Mouse (Mus musculus) testis, adult 2 months (tissue): ENCODE measurements around the gene Lmcd1. TPM values are rescaled to one million over a fixed set of nuclear protein-coding genes. Genes with fewer than 3 reads are reported as not detected.
"Not testable (repeated sequence)": the region's sequence is repeated elsewhere in the genome, so short reads cannot be mapped to it uniquely, and the experiment has no call there.

Source experiments
- H3K27ac ChIP-seq: fragments of 200-500 bp; 2 replicates; pipeline ENCODE4 v1.5.1; 2012; ENCODE audit warnings: low read depth, low read length; ENCODE audit not compliant: control insufficient read depth, insufficient read depth
- H3K27me3 ChIP-seq: fragments of 200-500 bp; 2 replicates; pipeline ENCODE4 v1.6.1; 2012; ENCODE audit warnings: mild to moderate bottlenecking, low read length, moderate library complexity; ENCODE audit not compliant: control insufficient read depth, insufficient read depth
- H3K36me3 ChIP-seq: fragments of 200-500 bp; 2 replicates; pipeline ENCODE4 v1.6.1; 2012; ENCODE audit warnings: mild to moderate bottlenecking, low read length; ENCODE audit not compliant: control insufficient read depth, insufficient read depth
- H3K4me1 ChIP-seq: fragments of 200-500 bp; 2 replicates; pipeline ENCODE4 v1.6.1; 2012; ENCODE audit warnings: low read length; ENCODE audit not compliant: control insufficient read depth, insufficient read depth
- H3K4me3 ChIP-seq: fragments of 200-500 bp; 2 replicates; pipeline ENCODE4 v1.5.1; 2012; ENCODE audit warnings: low read depth, mild to moderate bottlenecking, low read length, moderate library complexity, mixed read lengths; ENCODE audit not compliant: control insufficient read depth
- CTCF ChIP-seq: fragments of 200-500 bp; IDR thresholded peaks from 2 replicates; pipeline ENCODE4 v1.5.1; 2012; ENCODE audit warnings: low read depth, mild to moderate bottlenecking, inconsistent platforms, low read length, moderate library complexity; ENCODE audit not compliant: control insufficient read depth, insufficient read depth, insufficient replicate concordance
- POLR2A ChIP-seq: fragments of 200-500 bp; IDR thresholded peaks from 2 replicates; pipeline ENCODE4 v1.6.1; 2012; ENCODE audit warnings: low read depth, mild to moderate bottlenecking, inconsistent platforms, low read length, moderate library complexity; ENCODE audit not compliant: control insufficient read depth
- polyA plus RNA-seq: library from polyadenylated mRNA; depleted of rRNA; stranded (reverse); fragments of >200 nt; gene quantifications from 2 replicates; pipeline ENCODE4 v1.2.3, GENCODE M21; 2012; rRNA removed

The Lmcd1 gene
- 1.2 and 1.4 TPM in 2 replicates for polyA plus RNA-seq

DNA sequence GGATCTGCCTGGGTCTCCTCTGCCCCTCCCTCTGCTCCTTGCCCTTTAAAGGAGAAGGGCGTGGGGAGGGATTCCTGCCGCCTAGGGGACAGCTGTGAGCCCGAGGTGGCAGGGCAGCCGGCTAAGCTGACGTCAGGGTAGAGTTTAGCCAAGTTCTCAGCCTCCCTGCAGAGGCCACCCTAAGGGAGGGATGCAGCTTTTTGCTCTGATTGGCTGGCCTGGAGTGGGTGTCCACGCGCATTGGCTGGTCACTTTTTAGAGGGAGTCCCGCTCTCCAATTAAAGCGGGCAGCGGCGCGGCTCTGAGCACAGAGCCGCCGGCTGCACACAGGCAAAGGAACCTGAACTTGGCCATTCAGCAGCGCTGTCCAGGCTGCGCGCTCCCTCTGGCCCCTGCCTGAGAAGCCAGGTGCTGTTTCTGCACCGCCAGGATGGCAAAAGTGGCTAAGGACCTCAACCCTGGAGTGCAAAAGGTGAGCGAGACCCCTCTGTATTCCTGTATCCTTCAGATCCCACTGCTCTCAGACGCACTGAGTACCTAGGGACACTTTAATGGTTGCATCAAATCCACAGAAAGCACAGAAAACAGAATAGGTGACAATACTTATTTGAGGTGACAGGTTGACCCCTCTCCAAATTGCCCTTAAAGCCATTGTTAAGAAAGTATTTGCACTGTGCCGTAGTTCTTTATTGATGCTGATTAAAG, at the start of gene Lmcd1:
Gene Lmcd1, plus strand, starts transcription at position 258 of the 705 bp plus-strand sequence.
- Histone ChIP-seq H3K4me3 (peak within 1 kb of the TSS; percentile 57; the same call in 1 of the 2 replicates), H3K27ac (no peak within 1 kb of the TSS), H3K36me3 (no peaks in the 10 kb centered on the region), H3K4me1 (peaks cover 7% of the 10 kb centered on the region), H3K27me3 (no peaks in the 10 kb centered on the region)
- TF ChIP-seq CTCF (no peak), POLR2A (no peak)

DNA sequence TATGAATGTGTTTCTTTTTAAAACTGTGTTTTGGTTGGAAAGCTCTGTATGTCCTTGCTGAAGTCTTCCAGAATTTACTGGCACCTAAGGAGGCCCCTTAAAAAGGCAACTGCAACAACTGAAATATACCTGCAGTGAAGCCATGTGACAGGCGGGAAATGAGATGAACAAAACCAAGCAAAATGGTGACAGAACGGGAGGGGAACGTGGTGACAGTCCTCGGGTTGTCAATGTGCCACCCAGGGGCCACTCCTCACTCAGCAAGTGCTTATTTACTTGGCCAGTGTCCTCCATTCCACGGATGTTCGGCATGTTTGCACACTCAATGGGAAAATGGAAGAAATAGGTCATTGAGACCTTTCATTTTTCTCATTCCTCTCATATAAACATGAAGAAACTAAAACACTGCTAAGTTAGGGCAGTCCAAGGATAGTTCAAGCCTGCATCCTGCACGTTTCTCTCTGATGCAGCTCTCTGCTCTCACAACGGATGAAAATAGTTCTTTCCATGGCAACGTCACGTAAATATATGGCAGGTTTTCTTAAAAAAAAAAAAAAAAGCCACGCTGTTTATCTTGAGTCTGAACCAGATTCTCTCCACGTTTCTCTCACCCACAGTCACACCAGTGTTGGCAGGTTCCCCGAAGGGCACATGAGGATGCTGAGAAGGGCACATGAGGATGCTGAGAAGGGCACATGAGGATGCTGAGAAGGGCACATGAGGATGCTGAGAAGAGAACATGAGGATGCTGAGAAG, 49.5 kb upstream of the Lmcd1 start:
- Histone ChIP-seq H3K4me3 (no peak overlapping the region), H3K27me3 (no peaks in the 10 kb centered on the region), H3K27ac (no peak overlapping the region), H3K4me1 (no peaks in the 10 kb centered on the region), H3K36me3 (no peaks in the 10 kb centered on the region)
- no peak for TF ChIP-seq POLR2A

DNA sequence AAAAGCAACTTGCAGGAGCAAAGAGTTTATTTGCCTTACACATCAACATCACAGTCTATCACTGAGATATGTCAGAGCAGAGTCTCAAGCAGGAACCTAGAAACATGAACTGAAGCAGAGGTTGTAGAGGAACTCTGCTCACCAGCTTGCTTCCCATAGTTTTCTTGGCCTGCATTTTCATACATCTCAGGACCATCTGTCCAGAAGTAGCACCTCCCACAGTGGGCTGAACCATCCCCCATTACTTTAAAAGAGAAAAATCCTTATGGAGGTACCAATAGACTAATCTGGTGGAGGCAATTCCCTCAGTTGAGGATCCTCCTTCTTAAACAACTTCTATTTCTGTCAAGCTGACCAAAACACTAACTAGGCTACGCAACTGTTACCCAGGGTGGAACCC, 36.8 kb upstream of the Lmcd1 start:
- no peak overlapping the region for H3K4me3 ChIP-seq
- no peaks in the 10 kb centered on the region for H3K4me1 ChIP-seq
- H3K27me3 ChIP-seq: no peaks in the 10 kb centered on the region
- no peak overlapping the region for H3K27ac ChIP-seq
- H3K36me3 ChIP-seq: no peaks in the 10 kb centered on the region
- no peak for TF ChIP-seq POLR2A
- no peak for TF ChIP-seq CTCF

DNA sequence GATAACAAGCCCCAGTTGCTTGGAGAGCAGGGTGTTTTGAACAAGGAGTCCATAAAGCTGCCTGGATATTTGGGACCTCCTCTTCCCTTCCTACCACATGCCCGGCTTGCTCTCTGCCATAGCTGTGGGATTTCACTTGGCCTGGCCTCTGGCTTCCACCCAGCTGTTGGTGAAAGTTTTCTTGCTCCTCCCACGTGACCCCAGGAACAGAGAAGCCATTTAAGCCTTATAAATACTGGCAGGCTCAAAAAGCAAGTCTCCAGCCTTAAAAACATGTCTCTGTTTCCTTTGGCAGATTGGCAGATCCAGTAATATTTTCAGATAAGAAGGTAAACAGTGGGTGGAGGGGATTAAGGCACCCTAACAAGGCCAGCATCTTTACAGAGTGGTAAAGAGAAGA, 31.3 kb upstream of the Lmcd1 start:
- H3K27me3 ChIP-seq: no peaks in the 10 kb centered on the region
- H3K27ac ChIP-seq: no peak overlapping the region
- no peak overlapping the region for H3K4me3 ChIP-seq
- no peak for TF ChIP-seq CTCF
- no peak for TF ChIP-seq POLR2A
- H3K4me1 ChIP-seq: no peaks in the 10 kb centered on the region
- H3K36me3 ChIP-seq: no peaks in the 10 kb centered on the region

DNA sequence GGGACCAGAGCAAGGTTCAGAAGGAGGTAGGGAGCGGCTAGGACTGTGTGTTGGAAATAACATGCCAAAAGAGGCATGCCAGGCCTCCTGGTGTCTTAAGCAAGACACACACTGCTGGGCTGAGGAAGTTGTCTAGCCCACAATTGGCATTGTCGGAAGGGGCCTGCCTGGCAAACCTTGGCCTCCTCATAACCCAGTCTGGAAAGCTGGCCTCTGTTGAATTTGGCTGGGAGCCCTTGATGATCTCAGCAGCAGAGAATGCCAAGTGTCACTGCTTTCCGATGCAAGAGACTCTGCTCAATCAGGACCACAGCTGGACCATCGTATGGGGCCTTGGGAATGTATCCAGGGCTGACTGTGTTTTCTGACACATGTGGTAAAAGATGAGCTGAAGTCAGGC, 27.9 kb upstream of the Lmcd1 start:
- Histone ChIP-seq H3K4me3 (no peak overlapping the region), H3K36me3 (no peaks in the 10 kb centered on the region), H3K27me3 (no peaks in the 10 kb centered on the region), H3K4me1 (no peaks in the 10 kb centered on the region), H3K27ac (no peak overlapping the region; the same call in 1 of the 2 replicates)
- no peak for TF ChIP-seq POLR2A
- TF ChIP-seq CTCF: no peak

DNA sequence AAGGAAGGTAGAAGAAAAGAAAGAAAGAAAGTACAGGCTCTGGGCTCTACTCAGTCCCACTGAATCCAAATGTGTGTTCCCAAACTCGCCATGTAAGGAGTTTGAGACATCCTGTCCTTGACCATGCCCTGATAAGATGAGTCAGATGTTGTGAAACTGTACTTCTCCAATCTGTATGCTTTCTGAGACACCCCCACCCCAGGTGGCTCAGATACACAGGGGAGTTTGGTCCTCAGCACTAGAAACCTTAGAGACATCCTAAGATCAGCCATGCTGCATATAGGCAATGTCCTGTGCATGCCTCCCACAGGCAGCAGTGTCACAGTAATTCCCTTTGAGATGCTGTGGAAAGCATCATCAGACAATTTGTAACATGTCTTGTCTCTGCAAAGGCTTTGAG, 26.9 kb upstream of the Lmcd1 start:
- Histone ChIP-seq H3K27me3 (no peaks in the 10 kb centered on the region), H3K4me1 (no peaks in the 10 kb centered on the region), H3K27ac (no peak overlapping the region), H3K4me3 (no peak overlapping the region), H3K36me3 (no peaks in the 10 kb centered on the region)
- no peak for TF ChIP-seq POLR2A
- no peak for TF ChIP-seq CTCF

DNA sequence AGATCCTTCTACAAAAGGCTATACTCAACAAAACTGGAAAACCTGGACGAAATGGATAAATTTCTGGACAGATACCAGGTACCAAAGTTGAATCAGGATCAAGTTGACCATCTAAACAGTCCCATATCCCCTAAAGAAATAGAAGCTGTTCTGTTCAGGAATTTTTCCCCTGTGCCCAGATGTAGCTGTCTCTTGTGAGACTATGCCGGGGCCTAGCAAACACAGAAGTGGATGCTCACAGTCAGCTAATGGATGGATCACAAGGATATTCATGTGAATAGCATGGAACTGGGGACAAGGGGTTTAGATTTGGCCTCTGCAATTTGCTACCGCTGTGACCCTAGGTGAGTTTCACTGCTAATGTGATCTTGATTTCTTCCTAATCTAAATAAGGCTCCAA, 19.6 kb upstream of the Lmcd1 start:
- H3K36me3 ChIP-seq, H3K4me3 ChIP-seq, H3K27me3 ChIP-seq, H3K27ac ChIP-seq, H3K4me1 ChIP-seq: not testable (repeated sequence)
